Mouse (Mus musculus) heart, embryonic 10.5 days (tissue): ENCODE measurements around the gene Ublcp1. TPM values are rescaled to one million over a fixed set of nuclear protein-coding genes. Genes with fewer than 3 reads are reported as not detected.

Source experiments
- DNase-seq: peaks from one replicate; pipeline ENCODE4 v3.0.0-alpha.2; 2017; ENCODE audit warnings: low spot score
- H3K27ac ChIP-seq: fragments of 300-500 bp; sonication (generic); 2 replicates; pipeline ENCODE4 v1.5.1; 2016; ENCODE audit warnings: mild to moderate bottlenecking
- H3K27me3 ChIP-seq: fragments of 300-500 bp; sonication (generic); 2 replicates; pipeline ENCODE4 v1.6.1; 2016; ENCODE audit warnings: mild to moderate bottlenecking; ENCODE audit not compliant: poor library complexity, insufficient read depth, severe bottlenecking
- H3K36me3 ChIP-seq: fragments of 300-500 bp; sonication (generic); 2 replicates; pipeline ENCODE4 v1.6.1; 2016; ENCODE audit warnings: mild to moderate bottlenecking, moderate library complexity
- H3K4me1 ChIP-seq: fragments of 300-500 bp; sonication (generic); 2 replicates; pipeline ENCODE4 v1.6.1; 2016; ENCODE audit warnings: mild to moderate bottlenecking
- H3K4me3 ChIP-seq: fragments of 300-500 bp; sonication (generic); 2 replicates; pipeline ENCODE4 v1.5.1; 2016; ENCODE audit warnings: mild to moderate bottlenecking, moderate library complexity
- H3K9me3 ChIP-seq: fragments of 300-500 bp; sonication (generic); 2 replicates; pipeline ENCODE4 v1.6.1; 2016; ENCODE audit warnings: mild to moderate bottlenecking, moderate library complexity
- WGBS: fragments of 180-500 bp; shearing (Covaris S2); methylation state at CpG from one replicate; pipeline ENCODE4 v1.1.7; 2016; 5-methylcytosine and 5-hydroxymethylcytosine counted together
- polyA plus RNA-seq: library from polyadenylated mRNA; unstranded; fragments of >200 nt; fragmentation: Nextera tagmentation; extraction: Ambion mirVana; gene quantifications from 2 replicates; pipeline ENCODE4 v1.2.1, GENCODE M21; 2016

Ublcp1 gene
- 56.8 and 67.8 TPM in 2 replicates for polyA plus RNA-seq

- under 1% methylated on average over 54 of the region's 54 CpGs for WGBS
- H3K4me1 ChIP-seq = peaks cover 15% of the 10 kb centered on the region; the same call in 1 of the 2 replicates
- H3K36me3 ChIP-seq = peaks cover 4% of the 10 kb centered on the region
- no peaks in the 10 kb centered on the region for H3K27me3 ChIP-seq
- H3K9me3 ChIP-seq = no peaks in the 10 kb centered on the region
- peak within 1 kb of the TSS; percentile 95 for H3K27ac ChIP-seq
- peak; percentile 95 for DNase-seq
- peak within 1 kb of the TSS; percentile 95 for H3K4me3 ChIP-seq
Observed at GRCm38 (mm10) chr11:44470432-44471336, at the start of gene Ublcp1. Gene Ublcp1 (minus strand): TSS chr11:44470498.

GRCm38 (mm10) chr11:44519096-44519949, 49.0 kb upstream of the Ublcp1 start:
- H3K36me3 ChIP-seq = no peaks in the 10 kb centered on the region
- H3K4me3 ChIP-seq = peak overlapping the region; percentile 95
- peaks cover 13% of the 10 kb centered on the region for H3K4me1 ChIP-seq
- no peaks in the 10 kb centered on the region for H3K9me3 ChIP-seq
- peak overlapping the region; percentile 99 for H3K27ac ChIP-seq
- peak; percentile 81 for DNase-seq
- WGBS = under 1% methylated on average over 43 of the region's 61 CpGs
- H3K27me3 ChIP-seq = no peaks in the 10 kb centered on the region

GRCm38 (mm10) chr11:44518281-44519095, 48.2 kb upstream of the Ublcp1 start, which contains the start of gene Rnf145:
Gene Rnf145 (plus strand): TSS chr11:44518964.
- peak within 1 kb of the TSS; percentile 99 for H3K27ac ChIP-seq
- no peaks in the 10 kb centered on the region for H3K36me3 ChIP-seq
- peaks cover 13% of the 10 kb centered on the region for H3K4me1 ChIP-seq
- H3K9me3 ChIP-seq = no peaks in the 10 kb centered on the region
- WGBS = 1% methylated on average over 69 of the region's 70 CpGs
- peak within 1 kb of the TSS; percentile 95 for H3K4me3 ChIP-seq
- peak; percentile 88 for DNase-seq
- no peaks in the 10 kb centered on the region for H3K27me3 ChIP-seq

DNA sequence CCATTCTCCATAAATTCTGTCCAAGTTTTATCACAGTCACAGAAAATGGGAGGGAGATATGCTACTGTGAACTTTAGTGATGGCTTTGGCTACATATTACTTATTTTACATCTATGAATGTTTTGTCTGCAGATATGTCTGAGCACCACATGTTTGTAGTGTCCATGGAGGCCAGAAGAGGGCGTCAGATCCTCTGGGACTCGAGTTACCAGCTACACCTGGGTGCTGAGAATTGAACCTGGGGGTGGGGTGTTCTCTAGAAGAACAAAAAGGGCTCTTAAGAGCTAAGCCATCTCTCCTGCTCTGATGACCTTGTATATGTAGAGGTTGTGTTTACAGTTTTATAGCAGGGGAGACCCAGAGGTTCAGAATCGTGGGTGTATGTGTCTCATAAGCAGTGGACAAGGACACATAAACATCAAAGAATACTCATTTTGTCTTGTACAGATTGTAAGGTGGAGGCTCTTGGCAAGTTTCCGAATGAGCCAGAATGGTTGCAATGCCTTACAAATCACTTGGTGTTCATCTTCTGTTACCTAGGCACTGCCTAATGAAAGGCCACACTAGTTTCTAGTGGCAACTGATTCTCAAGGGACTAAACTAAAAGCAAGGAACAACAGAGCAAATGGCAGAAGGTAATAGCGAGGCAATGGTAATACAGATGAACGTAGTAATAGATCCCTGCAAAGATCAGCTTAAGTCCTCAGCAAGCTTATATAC, 47.4 kb upstream of the Ublcp1 start:
- Histone ChIP-seq H3K27me3 (no peaks in the 10 kb centered on the region), H3K27ac (peak overlapping the region; percentile 99), H3K4me1 (peaks cover 13% of the 10 kb centered on the region), H3K4me3 (peak overlapping the region; percentile 95), H3K9me3 (no peaks in the 10 kb centered on the region), H3K36me3 (no peaks in the 10 kb centered on the region)
- no peak for DNase-seq
- WGBS = 56% methylated on average over 6 of the region's 6 CpGs

- Histone ChIP-seq H3K4me1 (peaks cover 7% of the 10 kb centered on the region), H3K9me3 (no peaks in the 10 kb centered on the region), H3K27me3 (no peaks in the 10 kb centered on the region), H3K36me3 (no peaks in the 10 kb centered on the region), H3K4me3 (no peak overlapping the region), H3K27ac (no peak overlapping the region)
- WGBS = 24% methylated on average over 1 of the region's 1 CpGs
- no peak for DNase-seq
Observed at GRCm38 (mm10) chr11:44516362-44516761, 46.1 kb upstream of the Ublcp1 start.

DNA sequence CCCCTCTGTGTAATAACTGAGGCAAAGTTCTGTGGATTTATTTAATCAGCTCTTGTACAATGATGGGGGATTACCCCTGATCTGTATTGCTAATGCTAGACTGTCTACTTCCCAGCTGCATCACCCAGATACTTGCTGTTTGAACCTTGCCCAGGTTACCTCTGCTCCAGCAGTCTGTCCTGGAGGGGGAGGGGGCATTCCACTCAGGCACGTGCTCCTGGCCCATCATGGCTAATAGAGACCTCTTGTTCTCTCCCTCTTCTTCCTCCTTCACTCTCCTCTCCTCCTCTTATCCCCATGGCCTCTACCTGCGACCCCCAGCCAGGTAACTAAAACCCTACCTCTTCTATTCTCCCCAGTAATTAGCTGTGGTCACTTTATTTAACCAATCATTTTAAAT, 44.4 kb upstream of the Ublcp1 start:
- WGBS = 59% methylated on average over 2 of the region's 2 CpGs
- H3K36me3 ChIP-seq = no peaks in the 10 kb centered on the region

DNA sequence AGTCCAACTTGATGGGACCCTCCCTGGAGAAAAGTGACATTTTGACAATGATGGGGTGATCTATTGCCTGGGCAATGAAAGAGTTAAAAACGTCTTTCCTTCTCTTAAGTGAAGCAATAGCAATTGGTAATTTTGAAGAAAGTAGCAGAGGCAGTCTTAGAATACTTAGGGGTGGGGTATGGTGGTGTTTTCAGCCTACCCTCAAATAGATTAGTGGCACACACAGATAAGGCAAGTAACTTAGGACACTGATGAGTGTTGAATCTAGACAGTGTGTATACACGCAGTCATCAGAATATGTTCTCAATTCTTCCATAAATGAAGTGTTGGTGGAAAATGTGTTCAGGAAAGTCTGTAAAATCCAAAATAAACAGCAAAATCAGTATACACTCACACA, 42.7 kb upstream of the Ublcp1 start:
- Histone ChIP-seq H3K27ac (peak overlapping the region; percentile 29; the same call in 1 of the 2 replicates), H3K9me3 (no peaks in the 10 kb centered on the region), H3K4me3 (no peak overlapping the region), H3K27me3 (no peaks in the 10 kb centered on the region), H3K36me3 (no peaks in the 10 kb centered on the region), H3K4me1 (peaks cover 3% of the 10 kb centered on the region)
- no peak for DNase-seq
- 59% methylated on average over 2 of the region's 2 CpGs for WGBS

More for the DNA sequence above, 44.4 kb upstream of the Ublcp1 start:
- no peak for DNase-seq
- Histone ChIP-seq H3K27ac (no peak overlapping the region), H3K9me3 (no peaks in the 10 kb centered on the region), H3K27me3 (no peaks in the 10 kb centered on the region), H3K4me1 (peaks cover 3% of the 10 kb centered on the region), H3K4me3 (no peak overlapping the region)

- Histone ChIP-seq H3K9me3 (no peaks in the 10 kb centered on the region), H3K4me1 (no peaks in the 10 kb centered on the region), H3K27ac (peak overlapping the region; percentile 29; the same call in 1 of the 2 replicates)
Observed at GRCm38 (mm10) chr11:44512044-44513025, 42.0 kb upstream of the Ublcp1 start.

GRCm38 (mm10) chr11:44510371-44510770, 40.1 kb upstream of the Ublcp1 start:
- no peak overlapping the region for H3K4me3 ChIP-seq
- no peaks in the 10 kb centered on the region for H3K36me3 ChIP-seq
- H3K9me3 ChIP-seq = no peaks in the 10 kb centered on the region
- WGBS = 87% methylated on average over 7 of the region's 7 CpGs
- no peak for DNase-seq
- H3K27ac ChIP-seq = no peak overlapping the region
- H3K27me3 ChIP-seq = no peaks in the 10 kb centered on the region
- H3K4me1 ChIP-seq = no peaks in the 10 kb centered on the region

More at GRCm38 (mm10) chr11:44512044-44513025, 42.0 kb upstream of the Ublcp1 start:
- 68% methylated on average over 14 of the region's 14 CpGs for WGBS
- no peak for DNase-seq
- Histone ChIP-seq H3K4me3 (no peak overlapping the region), H3K27me3 (no peaks in the 10 kb centered on the region), H3K36me3 (no peaks in the 10 kb centered on the region)

- WGBS = 72% methylated on average over 2 of the region's 2 CpGs
- Histone ChIP-seq H3K9me3 (no peaks in the 10 kb centered on the region), H3K27me3 (no peaks in the 10 kb centered on the region), H3K4me3 (no peak overlapping the region), H3K4me1 (no peaks in the 10 kb centered on the region), H3K36me3 (no peaks in the 10 kb centered on the region), H3K27ac (no peak overlapping the region)
- no peak for DNase-seq
Observed at GRCm38 (mm10) chr11:44509906-44510305, 39.6 kb upstream of the Ublcp1 start.

GRCm38 (mm10) chr11:44508876-44509275, 38.6 kb upstream of the Ublcp1 start:
- DNase-seq = peak; percentile 89
- peak overlapping the region; percentile 65; the same call in 1 of the 2 replicates for H3K27ac ChIP-seq
- 51% methylated on average over 4 of the region's 4 CpGs for WGBS
- H3K9me3 ChIP-seq = no peaks in the 10 kb centered on the region
- no peaks in the 10 kb centered on the region for H3K27me3 ChIP-seq
- no peaks in the 10 kb centered on the region for H3K36me3 ChIP-seq
- no peak overlapping the region for H3K4me3 ChIP-seq
- no peaks in the 10 kb centered on the region for H3K4me1 ChIP-seq
